Mouse (Mus musculus): ENCODE results near the gene Ccl22.

GRCm38 (mm10) chr8:94733821-94734465, 11.4 kb upstream of the Ccl22 start:
- TF ChIP-seq ZNF384 (IDR thresholded peaks at IDR 0.05; ENCODE audit: low read depth, low read length): no peak
- TF ChIP-seq EP300 (IDR thresholded peaks at IDR 0.05; ENCODE audit: low read depth in 1 of 2, low read length in 2 of 2): peak in 1 of 2 experiments; percentile 8; a peak in 1 of 4 replicates
- no peak for TF ChIP-seq ZMIZ1 (IDR thresholded peaks at IDR 0.05; ENCODE audit: low read depth, low read length)
- TF ChIP-seq MYC (IDR thresholded peaks at IDR 0.05; ENCODE audit: low read depth, low read length): no peak
- TF ChIP-seq POLR2A (IDR thresholded peaks at IDR 0.05; ENCODE audit: control insufficient read depth in 1 of 2, insufficient read depth in 1 of 2, low read depth in 1 of 2, low read length in 2 of 2, poor library complexity in 1 of 2): no peak
- TF ChIP-seq SMC3 (IDR thresholded peaks at IDR 0.05; ENCODE audit: low read depth, low read length): no peak
- no peak for TF ChIP-seq CTCF (IDR thresholded peaks at IDR 0.05 in 2 of 3, conservative IDR thresholded peaks at IDR 0.05 in 1 of 3; ENCODE audit: control insufficient read depth in 1 of 3, insufficient read depth in 1 of 3, low read depth in 2 of 3, low read length in 3 of 3, poor library complexity in 1 of 3, severe bottlenecking in 1 of 3)
- no peak for TF ChIP-seq USF1 (IDR thresholded peaks at IDR 0.05; ENCODE audit: low read depth, low read length)
- no peak for TF ChIP-seq MAZ (IDR thresholded peaks at IDR 0.05; ENCODE audit: low read depth, low read length)
- TF ChIP-seq E2F4 (IDR thresholded peaks at IDR 0.05; ENCODE audit: borderline replicate concordance, low read depth, low read length): no peak
- TF ChIP-seq SIN3A (IDR thresholded peaks at IDR 0.05; ENCODE audit: low read length): no peak
- no peak for TF ChIP-seq CHD2 (IDR thresholded peaks at IDR 0.05; ENCODE audit: low read length)

All from MEL (cell line).